Mouse (Mus musculus) lung, embryonic 16.5 days (tissue): Measurements from ENCODE around the gene Nbeal2. TPM values are rescaled to one million over a fixed set of nuclear protein-coding genes. Genes with fewer than 3 reads are reported as not detected.
"Not testable (repeated sequence)": the region's sequence is repeated elsewhere in the genome, so short reads cannot be mapped to it uniquely, and the experiment has no call there.

Experiments used
- ATAC-seq: fragments of 200-750 bp; cut with Nextera tagmentation; 2 replicates; pipeline ENCODE4 v1.8.0; 2017; ENCODE audit warnings: low read depth, mild to moderate bottlenecking, moderate library complexity
- H3K27ac ChIP-seq: fragments of 300-500 bp; sonication (generic); 2 replicates; pipeline ENCODE4 v1.5.1; 2014; ENCODE audit warnings: mild to moderate bottlenecking, control low read depth, low read length
- H3K27me3 ChIP-seq: fragments of 300-500 bp; sonication (generic); 2 replicates; pipeline ENCODE4 v1.6.1; 2014; ENCODE audit warnings: low read depth, low read length, mixed read lengths; ENCODE audit not compliant: control insufficient read depth, insufficient read depth
- H3K36me3 ChIP-seq: fragments of 300-500 bp; sonication (generic); 2 replicates; pipeline ENCODE4 v1.6.1; 2014; ENCODE audit warnings: low read length; ENCODE audit not compliant: control insufficient read depth, insufficient read depth
- H3K4me1 ChIP-seq: fragments of 300-500 bp; sonication (generic); replicated peaks from 2 replicates; pipeline ENCODE4 v1.6.1; 2014; ENCODE audit warnings: low read length, mixed read lengths; ENCODE audit not compliant: control insufficient read depth, insufficient read depth
- H3K4me2 ChIP-seq: fragments of 300-500 bp; sonication (generic); 2 replicates; pipeline ENCODE4 v1.6.1; 2014; ENCODE audit warnings: low read depth, low read length, control low read depth
- H3K4me3 ChIP-seq: fragments of 300-500 bp; sonication (generic); 2 replicates; pipeline ENCODE4 v1.5.1; 2014; ENCODE audit warnings: mild to moderate bottlenecking, low read length, control low read depth
- H3K9ac ChIP-seq: fragments of 300-500 bp; sonication (generic); 2 replicates; pipeline ENCODE4 v1.6.1; 2014; ENCODE audit warnings: low read length, control low read depth
- H3K9me3 ChIP-seq: fragments of 300-500 bp; sonication (generic); 2 replicates; pipeline ENCODE4 v1.6.1; 2016; ENCODE audit warnings: low read length; ENCODE audit not compliant: control insufficient read depth
- WGBS: fragments of 180-500 bp; shearing (Covaris S2); extraction: QIAGEN DNeasy Blood & Tissue Kit; methylation state at CpG from one replicate; pipeline ENCODE4 v1.1.7; 2014; 5-methylcytosine and 5-hydroxymethylcytosine counted together
- polyA plus RNA-seq: library from polyadenylated mRNA; unstranded; fragments of >200 nt; fragmentation: Nextera tagmentation; extraction: Ambion mirVana; gene quantifications from 2 replicates; pipeline ENCODE4 v1.2.1, GENCODE M21; 2015

Nbeal2 gene
- polyA plus RNA-seq, 1 experiment from 2014 or later: 5.0 TPM

- 80% methylated on average over 2 of the region's 2 CpGs for WGBS
- Histone ChIP-seq H3K9ac (no peak overlapping the region), H3K36me3 (no peaks in the 10 kb centered on the region; the same call in 1 of the 2 replicates), H3K4me2 (no peak overlapping the region), H3K4me3 (no peak overlapping the region), H3K27me3 (no peaks in the 10 kb centered on the region), H3K9me3 (no peaks in the 10 kb centered on the region), H3K27ac (peak overlapping the region; percentile 31; the same call in 1 of the 2 replicates), H3K4me1 (peaks cover 35% of the 10 kb centered on the region)
- ATAC-seq: no peak
Observed at GRCm38 (mm10) chr9:110687846-110688245, 33.9 kb upstream of the Nbeal2 start.

- ATAC-seq: no peak
Observed at GRCm38 (mm10) chr9:110687061-110687460, 33.1 kb upstream of the Nbeal2 start.

GRCm38 (mm10) chr9:110686472-110686871 is 32.5 kb upstream of the Nbeal2 start:
- no peaks in the 10 kb centered on the region for H3K36me3 ChIP-seq
- 0 out of 2 replicates have a peak overlapping the region, but pooled peaks have one; percentile 97 for H3K27ac ChIP-seq
- no peak overlapping the region for H3K4me2 ChIP-seq
- 63% methylated on average over 3 of the region's 3 CpGs for WGBS
- H3K4me1 ChIP-seq: peaks cover 45% of the 10 kb centered on the region
- no peak overlapping the region for H3K4me3 ChIP-seq
- H3K27me3 ChIP-seq: no peaks in the 10 kb centered on the region
- no peak overlapping the region for H3K9ac ChIP-seq
- H3K9me3 ChIP-seq: no peaks in the 10 kb centered on the region
- no peak for ATAC-seq

More at GRCm38 (mm10) chr9:110687061-110687460, 33.1 kb upstream of the Nbeal2 start:
- no peak overlapping the region for H3K9ac ChIP-seq
- H3K4me1 ChIP-seq: peaks cover 42% of the 10 kb centered on the region
- no peak overlapping the region for H3K4me3 ChIP-seq
- H3K36me3 ChIP-seq: no peaks in the 10 kb centered on the region
- H3K9me3 ChIP-seq: no peaks in the 10 kb centered on the region
- no peak overlapping the region for H3K27ac ChIP-seq
- H3K27me3 ChIP-seq: no peaks in the 10 kb centered on the region
- no peak overlapping the region for H3K4me2 ChIP-seq
- 63% methylated on average over 5 of the region's 5 CpGs for WGBS

- Histone ChIP-seq H3K4me1 (peaks cover 45% of the 10 kb centered on the region), H3K9ac (peak overlapping the region; percentile 42), H3K27ac (peak overlapping the region; percentile 97), H3K4me3 (no peak overlapping the region), H3K36me3 (no peaks in the 10 kb centered on the region), H3K9me3 (no peaks in the 10 kb centered on the region), H3K27me3 (no peaks in the 10 kb centered on the region), H3K4me2 (no peak overlapping the region)
- WGBS: 74% methylated on average over 5 of the region's 5 CpGs
- ATAC-seq: no peak
Observed at GRCm38 (mm10) chr9:110685591-110685990, 31.6 kb upstream of the Nbeal2 start.

GRCm38 (mm10) chr9:110685187-110685586 is 31.2 kb upstream of the Nbeal2 start:
- H3K27me3 ChIP-seq: no peaks in the 10 kb centered on the region
- no peak overlapping the region for H3K4me2 ChIP-seq
- peak overlapping the region; percentile 42 for H3K9ac ChIP-seq
- no peak for ATAC-seq
- H3K36me3 ChIP-seq: no peaks in the 10 kb centered on the region
- peaks cover 45% of the 10 kb centered on the region for H3K4me1 ChIP-seq
- H3K27ac ChIP-seq: peak overlapping the region; percentile 97
- WGBS: 86% methylated on average over 8 of the region's 8 CpGs
- H3K4me3 ChIP-seq: no peak overlapping the region
- H3K9me3 ChIP-seq: no peaks in the 10 kb centered on the region

GRCm38 (mm10) chr9:110684100-110684831 is 30.3 kb upstream of the Nbeal2 start:
- H3K4me1 ChIP-seq: peaks cover 43% of the 10 kb centered on the region
- peak; percentile 85 for ATAC-seq
- H3K4me3 ChIP-seq: 0 out of 2 replicates have a peak overlapping the region, but pooled peaks have one; percentile 4
- H3K36me3 ChIP-seq: no peaks in the 10 kb centered on the region
- H3K9ac ChIP-seq: peak overlapping the region; percentile 42
- H3K27ac ChIP-seq: peak overlapping the region; percentile 97
- 39% methylated on average over 6 of the region's 6 CpGs for WGBS
- H3K9me3 ChIP-seq: no peaks in the 10 kb centered on the region
- peak overlapping the region; percentile 12; the same call in 1 of the 2 replicates for H3K4me2 ChIP-seq
- no peaks in the 10 kb centered on the region for H3K27me3 ChIP-seq

GRCm38 (mm10) chr9:110683574-110684099 is 29.7 kb upstream of the Nbeal2 start:
- Histone ChIP-seq H3K27me3 (no peaks in the 10 kb centered on the region), H3K4me2 (peak overlapping the region; percentile 28; the same call in 1 of the 2 replicates), H3K36me3 (no peaks in the 10 kb centered on the region), H3K27ac (peak overlapping the region; percentile 97), H3K9me3 (no peaks in the 10 kb centered on the region), H3K9ac (peak overlapping the region; percentile 57), H3K4me1 (peaks cover 41% of the 10 kb centered on the region), H3K4me3 (no peak overlapping the region)
- ATAC-seq: peak; percentile 80
- WGBS: 38% methylated on average over 4 of the region's 4 CpGs

- not testable (repeated sequence) for H3K4me3 ChIP-seq, ATAC-seq, H3K9me3 ChIP-seq, H3K27me3 ChIP-seq, H3K4me2 ChIP-seq, H3K36me3 ChIP-seq, H3K9ac ChIP-seq
- H3K4me1 ChIP-seq: peaks cover 40% of the 10 kb centered on the region
- WGBS: 72% methylated on average over 3 of the region's 3 CpGs
- H3K27ac ChIP-seq: peak overlapping the region; percentile 97
Observed at GRCm38 (mm10) chr9:110682697-110683096, 28.7 kb upstream of the Nbeal2 start.

- no peak for ATAC-seq
- Histone ChIP-seq H3K27me3 (no peaks in the 10 kb centered on the region), H3K4me2 (no peak overlapping the region), H3K4me1 (peaks cover 44% of the 10 kb centered on the region), H3K4me3 (no peak overlapping the region), H3K27ac (peak overlapping the region; percentile 97), H3K36me3 (no peaks in the 10 kb centered on the region), H3K9me3 (no peaks in the 10 kb centered on the region), H3K9ac (no peak overlapping the region)
- WGBS: 60% methylated on average over 5 of the region's 5 CpGs
Observed at GRCm38 (mm10) chr9:110682255-110682654, 28.3 kb upstream of the Nbeal2 start.
